Mouse (Mus musculus) ES-E14 (cell line): ENCODE results near the gene Rnf32.

ENCODE experiments used
- CHD2 ChIP-seq: IDR thresholded peaks from 2 replicates; pipeline ENCODE4 v1.6.1; 2014; ENCODE audit warnings: mild to moderate bottlenecking, low read depth, low read length, inconsistent platforms
- HCFC1 ChIP-seq: IDR thresholded peaks from 2 replicates; pipeline ENCODE4 v1.6.1; 2012; ENCODE audit warnings: low read length, inconsistent platforms, borderline replicate concordance; ENCODE audit not compliant: insufficient read depth
- ZC3H11A ChIP-seq: IDR thresholded peaks from 2 replicates; pipeline ENCODE4 v1.6.1; 2012; ENCODE audit warnings: low read depth, mild to moderate bottlenecking, inconsistent platforms, low read length, borderline replicate concordance
- ZNF384 ChIP-seq: IDR thresholded peaks from 2 replicates; pipeline ENCODE4 v1.6.1; 2012; ENCODE audit warnings: low read depth, low read length, inconsistent platforms

DNA sequence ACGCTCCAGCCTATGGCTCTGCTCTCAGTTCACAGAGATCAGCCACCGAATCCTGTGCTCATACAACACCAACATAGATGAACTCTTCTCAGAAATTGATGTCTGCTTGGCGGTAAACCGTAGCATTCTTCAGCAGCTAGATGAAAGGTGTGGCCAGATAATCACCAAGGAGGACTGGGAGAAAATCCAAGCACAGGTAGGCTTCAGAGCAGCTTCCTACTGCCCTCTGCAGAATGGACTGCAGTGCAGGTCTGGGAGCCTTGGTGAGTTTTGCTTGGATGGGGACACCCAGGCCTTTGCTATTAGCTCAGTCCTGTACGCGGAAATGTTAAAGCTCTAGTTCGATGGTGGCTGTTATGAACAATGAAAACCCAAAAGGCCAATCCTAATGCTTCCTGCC, 28.3 kb downstream of the Rnf32 start:
- no peak for TF ChIP-seq ZNF384
- no peak for TF ChIP-seq CHD2
- no peak for TF ChIP-seq HCFC1
- TF ChIP-seq ZC3H11A = no peak
